Mouse (Mus musculus) liver, adult 2 months (tissue): ENCODE results near the gene Cfap45.

Source experiments
- CTCF ChIP-seq: fragments of 200-500 bp; IDR thresholded peaks from 2 replicates; pipeline ENCODE4 v1.5.1; 2011; ENCODE audit warnings: low read depth, low read length, control low read depth
- POLR2A ChIP-seq: fragments of 200-500 bp; IDR thresholded peaks from 2 replicates; pipeline ENCODE4 v1.6.1; 2011; ENCODE audit warnings: low read length, control low read depth; ENCODE audit not compliant: insufficient read depth; ENCODE audit errors: extremely low read depth

- no peak for TF ChIP-seq POLR2A
- TF ChIP-seq CTCF, result peak; percentile 55; the same call in 1 of the 2 replicates
These were observed 2.6 kb upstream of the Cfap45 start for GRCm38 (mm10) chr1:172518013-172518412.
